In the genomic region with DNA sequence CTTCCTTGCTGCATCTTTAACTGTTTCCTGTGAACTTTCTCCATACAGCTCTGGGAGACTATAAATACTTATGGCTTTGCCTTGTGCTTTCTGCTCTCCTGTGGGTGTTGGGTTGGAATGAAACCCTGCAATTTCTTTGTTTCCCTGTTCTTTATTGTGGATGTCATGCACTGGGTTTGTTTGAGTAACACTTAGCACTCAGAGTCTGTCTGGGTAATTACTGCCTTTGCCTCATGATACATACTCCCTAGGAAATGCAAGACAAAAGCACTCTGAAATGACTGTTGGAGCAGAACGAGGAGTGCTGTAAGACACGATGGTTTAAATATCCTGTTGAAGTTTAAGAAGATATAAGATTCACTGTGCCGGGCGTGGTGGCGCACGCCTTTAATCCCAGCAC, we compare ENCODE assay signal across 26 mouse cellular contexts. TPM values are rescaled to one million over a fixed set of nuclear protein-coding genes. Genes with fewer than 3 reads are reported as not detected.
DNase-seq lines count a peak whose midpoint lies in the region; ATAC-seq and TF ChIP-seq lines count a peak whose summit lies in the region.
"Had no signal": no experiment of that assay in that cellular context is flagged by ENCODE, and none has a peak within 500 bp of the region (broad histone marks: within the 10 kb centered on the region; RNA-seq: fewer than 3 reads in every experiment).

No protein-coding gene starts in this region.

- H3K9me3 ChIP-seq in forebrain, embryonic 13.5 days (replicated peaks) = no peaks in the 10 kb centered on the region
- no peaks in the 10 kb centered on the region for H3K9me3 ChIP-seq in forebrain, embryonic 12.5 days
- H3K9me3 ChIP-seq in embryonic facial prominence, embryonic 15.5 days (replicated peaks) = no peaks in the 10 kb centered on the region
- H3K9me3 ChIP-seq in forebrain, postnatal 0 days (ENCODE audit: low read length) = no peaks in the 10 kb centered on the region
- H3K9me3 ChIP-seq in intestine, postnatal 0 days (ENCODE audit: control insufficient read depth) = no peaks in the 10 kb centered on the region
- H3K9me3 ChIP-seq: embryonic facial prominence, embryonic 12.5 days; hindbrain, embryonic 12.5 days had no signal

- peak; percentile 17 for DNase-seq in brain, adult 2 months (ENCODE audit: low read depth, low spot score)
- DNase-seq in forebrain, postnatal 0 days = no peak
- no peak for DNase-seq in spleen, adult 18-20 months
- DNase-seq: adrenal gland, postnatal 14 days; cerebellum, adult 2 months; cerebellum, postnatal 10 days; embryo, embryonic 11 days; gastrocnemius, postnatal 36 days; heart, postnatal 10 days; heart, postnatal 4 days; kidney, adult 11 months had no signal

- H3K27me3 ChIP-seq in forebrain, embryonic 13.5 days = peaks cover 28% of the 10 kb centered on the region
- peaks cover 19% of the 10 kb centered on the region for H3K27me3 ChIP-seq in forebrain, embryonic 12.5 days
- no peaks in the 10 kb centered on the region for H3K27me3 ChIP-seq in embryonic facial prominence, embryonic 15.5 days
- H3K27me3 ChIP-seq in forebrain, postnatal 0 days (ENCODE audit: insufficient read depth, low read length) = peaks cover 3% of the 10 kb centered on the region; the same call in 1 of the 2 replicates
- no peaks in the 10 kb centered on the region for H3K27me3 ChIP-seq in intestine, postnatal 0 days (replicated peaks; ENCODE audit: control insufficient read depth, insufficient read depth, low read length)
- H3K27me3 ChIP-seq: CH12.LX; embryonic facial prominence, embryonic 12.5 days; hindbrain, embryonic 12.5 days had no signal

- H3K36me3 ChIP-seq in forebrain, embryonic 13.5 days (ENCODE audit: poor library complexity, severe bottlenecking) = no peaks in the 10 kb centered on the region
- H3K36me3 ChIP-seq in forebrain, embryonic 12.5 days (replicated peaks) = no peaks in the 10 kb centered on the region
- no peaks in the 10 kb centered on the region for H3K36me3 ChIP-seq in embryonic facial prominence, embryonic 15.5 days
- H3K36me3 ChIP-seq in forebrain, postnatal 0 days (ENCODE audit: insufficient read depth) = no peaks in the 10 kb centered on the region
- H3K36me3 ChIP-seq in intestine, postnatal 0 days (ENCODE audit: control insufficient read depth, insufficient read depth) = no peaks in the 10 kb centered on the region
- H3K36me3 ChIP-seq: embryonic facial prominence, embryonic 12.5 days; hindbrain, embryonic 12.5 days had no signal

- ATAC-seq in forebrain, embryonic 13.5 days = peak; percentile 57; the same call in 1 of the 2 replicates
- no peak for ATAC-seq in forebrain, embryonic 12.5 days (ENCODE audit: low FRiP score)
- peak; percentile 53; the same call in 1 of the 2 replicates for ATAC-seq in embryonic facial prominence, embryonic 15.5 days (ENCODE audit: insufficient number of reproducible peaks, low FRiP score, low TSS enrichment, low read depth)
- peak; percentile 55 for ATAC-seq in forebrain, postnatal 0 days
- no peak for ATAC-seq in intestine, postnatal 0 days
- ATAC-seq: activated CD4-positive, CD25-positive, alpha-beta regulatory T cell, adult 4 months; hindbrain, embryonic 16.5 days; inflammation-experienced regulatory T-cells, adult 6 months; Patski had no signal

- H3K4me3 ChIP-seq in forebrain, embryonic 13.5 days = no peak overlapping the region
- H3K4me3 ChIP-seq in forebrain, embryonic 12.5 days (replicated peaks) = no peak overlapping the region
- H3K4me3 ChIP-seq in embryonic facial prominence, embryonic 15.5 days (replicated peaks) = no peak overlapping the region
- H3K4me3 ChIP-seq in forebrain, postnatal 0 days (ENCODE audit: low read depth, low read length) = no peak overlapping the region
- no peak overlapping the region for H3K4me3 ChIP-seq in intestine, postnatal 0 days (ENCODE audit: low read depth, low read length)
- H3K4me3 ChIP-seq: embryonic facial prominence, embryonic 12.5 days; hindbrain, embryonic 12.5 days had no signal

- H3K9ac ChIP-seq in forebrain, embryonic 13.5 days = no peak overlapping the region
- no peak overlapping the region for H3K9ac ChIP-seq in forebrain, embryonic 12.5 days
- no peak overlapping the region for H3K9ac ChIP-seq in embryonic facial prominence, embryonic 15.5 days
- H3K9ac ChIP-seq in forebrain, postnatal 0 days = no peak overlapping the region
- H3K9ac ChIP-seq in intestine, postnatal 0 days (ENCODE audit: low read depth, low read length) = no peak overlapping the region
- H3K9ac ChIP-seq: embryonic facial prominence, embryonic 12.5 days; hindbrain, embryonic 12.5 days had no signal

- WGBS in forebrain, embryonic 13.5 days = 71% methylated on average over 6 of the region's 6 CpGs
- 73% methylated on average over 6 of the region's 6 CpGs for WGBS in forebrain, embryonic 12.5 days
- WGBS in embryonic facial prominence, embryonic 15.5 days = 80% methylated on average over 6 of the region's 6 CpGs
- 73% methylated on average over 6 of the region's 6 CpGs for WGBS in forebrain, postnatal 0 days
- WGBS in intestine, postnatal 0 days = 86% methylated on average over 6 of the region's 6 CpGs

- peaks cover 7% of the 10 kb centered on the region; the same call in 1 of the 2 replicates for H3K4me1 ChIP-seq in forebrain, embryonic 13.5 days
- 0 out of 2 replicates have a peak, but pooled peaks cover 5% of the 10 kb centered on the region for H3K4me1 ChIP-seq in forebrain, embryonic 12.5 days
- H3K4me1 ChIP-seq in embryonic facial prominence, embryonic 15.5 days = no peaks in the 10 kb centered on the region
- no peaks in the 10 kb centered on the region for H3K4me1 ChIP-seq in forebrain, postnatal 0 days (ENCODE audit: insufficient read depth)
- H3K4me1 ChIP-seq in intestine, postnatal 0 days (replicated peaks; ENCODE audit: control insufficient read depth, insufficient read depth, low read length) = no peaks in the 10 kb centered on the region
- H3K4me1 ChIP-seq: embryonic facial prominence, embryonic 12.5 days; hindbrain, embryonic 12.5 days had no signal

- H3K4me2 ChIP-seq in forebrain, embryonic 13.5 days = no peak overlapping the region
- no peak overlapping the region for H3K4me2 ChIP-seq in forebrain, embryonic 12.5 days
- no peak overlapping the region for H3K4me2 ChIP-seq in embryonic facial prominence, embryonic 15.5 days (replicated peaks)
- H3K4me2 ChIP-seq in forebrain, postnatal 0 days (ENCODE audit: low read depth) = no peak overlapping the region
- no peak overlapping the region for H3K4me2 ChIP-seq in intestine, postnatal 0 days (replicated peaks; ENCODE audit: low read depth)
- H3K4me2 ChIP-seq: embryonic facial prominence, embryonic 12.5 days; hindbrain, embryonic 12.5 days had no signal

- TF ChIP-seq CTCF in forebrain, postnatal 0 days (IDR thresholded peaks at IDR 0.05; ENCODE audit: low read depth) = no peak
- no peak for TF ChIP-seq CTCF in intestine, postnatal 0 days (IDR thresholded peaks at IDR 0.05; ENCODE audit: low read depth)

- no peak overlapping the region for H3K27ac ChIP-seq in forebrain, embryonic 13.5 days
- H3K27ac ChIP-seq in forebrain, embryonic 12.5 days = no peak overlapping the region
- no peak overlapping the region for H3K27ac ChIP-seq in embryonic facial prominence, embryonic 15.5 days (replicated peaks)
- no peak overlapping the region for H3K27ac ChIP-seq in forebrain, postnatal 0 days (ENCODE audit: low read depth, low read length)
- H3K27ac ChIP-seq in intestine, postnatal 0 days (ENCODE audit: low read depth, low read length) = no peak overlapping the region
- H3K27ac ChIP-seq: embryonic facial prominence, embryonic 12.5 days; hindbrain, embryonic 12.5 days had no signal

RNA-seq across cellular contexts. Expression of gene Fezf1, which starts 57.9 kb away (rescaled TPM):
- polyA plus RNA-seq in forebrain, embryonic 13.5 days (2015; fragmentation: Nextera tagmentation; extraction: Ambion mirVana) = 13.6 and 38.7 TPM in 2 replicates
- polyA plus RNA-seq in forebrain, embryonic 12.5 days (2016; fragmentation: Nextera tagmentation; extraction: Ambion mirVana) = 33.4 and 36.1 TPM in 2 replicates
- polyA plus RNA-seq in embryonic facial prominence, embryonic 15.5 days (2015; fragmentation: Nextera tagmentation; extraction: Ambion mirVana) = 8.2 and 8.8 TPM in 2 replicates
- 6.1 and 19.7 TPM in 2 replicates for total RNA-seq in forebrain, postnatal 0 days (2014; rRNA removed)
- 4.5 and 10.0 TPM in 2 replicates for polyA plus RNA-seq in forebrain, postnatal 0 days (2015; fragmentation: Nextera tagmentation; extraction: Ambion mirVana)
- not detected in 2 replicates for polyA plus RNA-seq in intestine, postnatal 0 days (2015; fragmentation: Nextera tagmentation; extraction: Ambion mirVana)
- total RNA-seq: adrenal gland, adult 18-20 months; adrenal gland, postnatal 14 days; CH12.LX; common myeloid progenitor, adult 5-6 weeks; gastrocnemius, adult 8-10 months; gastrocnemius, postnatal 36 days; heart, postnatal 10 days; heart, postnatal 4 days had no signal
- polyA plus RNA-seq: activated CD4-positive, CD25-positive, alpha-beta regulatory T cell, adult 4 months; cerebellum, adult 2 months; heart, embryonic 14.5 days; hindbrain, embryonic 16.5 days; inflammation-experienced regulatory T-cells, adult 6 months; Patski had no signal

Comparison
In these comparisons a context has a peak if more than half of its experiments do, and no peak if none do; other contexts are left out.
1. ATAC-seq: peak in forebrain, embryonic 13.5 days (single experiment), embryonic facial prominence, embryonic 15.5 days (single experiment) and forebrain, postnatal 0 days (single experiment); none in forebrain, embryonic 12.5 days (single experiment) and intestine, postnatal 0 days (single experiment).